Mouse (Mus musculus) spleen, adult 10 weeks (tissue): ENCODE results near the gene Adgrl1. TPM values are rescaled to one million over a fixed set of nuclear protein-coding genes. Genes with fewer than 3 reads are reported as not detected.

ENCODE experiments used
- polyA plus RNA-seq: library from polyadenylated mRNA; stranded (reverse); fragments of 350-450 nt; fragmentation: Illumina TruSeq; extraction: RNeasy Lipid Tissue Mini Kit (QIAGEN cat#74804); gene quantifications from one replicate; pipeline ENCODE4 v1.2.3, GENCODE M21; 2015; ENCODE audit warnings: low replicate concordance; ENCODE audit not compliant: insufficient read depth

Adgrl1 gene
- 7.0 TPM for polyA plus RNA-seq

DNA sequence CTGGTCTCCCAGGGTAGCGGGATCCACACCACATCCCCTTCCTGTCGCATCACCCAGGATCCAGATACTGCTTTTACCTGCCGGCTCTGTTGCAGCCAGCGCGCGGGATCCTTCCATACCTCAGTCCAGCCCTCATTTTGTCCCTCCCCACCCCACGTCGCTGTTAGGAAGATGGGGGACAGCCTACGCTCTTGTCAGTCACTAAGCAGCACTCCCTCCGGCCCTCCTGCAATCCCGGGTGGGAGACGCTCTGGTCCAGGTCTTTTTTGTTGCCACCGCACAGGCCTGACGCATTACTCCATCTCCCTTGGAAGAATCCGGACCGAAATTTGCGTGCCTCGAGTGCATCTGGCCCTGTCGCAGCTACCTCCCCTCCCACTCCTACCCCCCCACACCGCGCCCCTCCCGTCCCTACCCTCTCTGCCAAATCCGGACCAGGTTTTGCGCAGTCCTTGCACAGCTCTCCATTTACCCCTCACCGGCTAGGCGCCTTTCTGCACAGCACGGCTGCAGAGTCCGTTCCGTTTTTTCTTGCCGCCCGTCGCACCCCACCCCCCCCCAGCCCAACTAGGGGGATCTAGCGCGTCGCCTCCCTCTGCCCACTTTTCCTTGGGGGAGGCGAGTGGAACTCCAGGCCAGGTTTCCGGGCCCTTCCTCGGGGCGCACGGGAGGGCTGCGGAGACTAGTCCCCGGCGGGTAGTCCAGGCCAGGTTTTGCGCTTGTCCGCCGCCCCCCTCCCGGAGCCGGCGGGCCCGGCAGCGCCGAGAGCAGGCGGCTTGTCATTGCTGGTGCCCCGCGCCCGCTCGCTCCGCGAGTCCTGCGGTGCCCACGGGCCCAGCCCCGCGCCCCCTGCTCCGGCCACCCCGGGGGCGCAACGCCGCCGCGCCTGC lies at the start of gene Adgrl1:
TSS of gene Adgrl1 (plus strand) at position 743 of the 890 bp plus-strand sequence.

DNA sequence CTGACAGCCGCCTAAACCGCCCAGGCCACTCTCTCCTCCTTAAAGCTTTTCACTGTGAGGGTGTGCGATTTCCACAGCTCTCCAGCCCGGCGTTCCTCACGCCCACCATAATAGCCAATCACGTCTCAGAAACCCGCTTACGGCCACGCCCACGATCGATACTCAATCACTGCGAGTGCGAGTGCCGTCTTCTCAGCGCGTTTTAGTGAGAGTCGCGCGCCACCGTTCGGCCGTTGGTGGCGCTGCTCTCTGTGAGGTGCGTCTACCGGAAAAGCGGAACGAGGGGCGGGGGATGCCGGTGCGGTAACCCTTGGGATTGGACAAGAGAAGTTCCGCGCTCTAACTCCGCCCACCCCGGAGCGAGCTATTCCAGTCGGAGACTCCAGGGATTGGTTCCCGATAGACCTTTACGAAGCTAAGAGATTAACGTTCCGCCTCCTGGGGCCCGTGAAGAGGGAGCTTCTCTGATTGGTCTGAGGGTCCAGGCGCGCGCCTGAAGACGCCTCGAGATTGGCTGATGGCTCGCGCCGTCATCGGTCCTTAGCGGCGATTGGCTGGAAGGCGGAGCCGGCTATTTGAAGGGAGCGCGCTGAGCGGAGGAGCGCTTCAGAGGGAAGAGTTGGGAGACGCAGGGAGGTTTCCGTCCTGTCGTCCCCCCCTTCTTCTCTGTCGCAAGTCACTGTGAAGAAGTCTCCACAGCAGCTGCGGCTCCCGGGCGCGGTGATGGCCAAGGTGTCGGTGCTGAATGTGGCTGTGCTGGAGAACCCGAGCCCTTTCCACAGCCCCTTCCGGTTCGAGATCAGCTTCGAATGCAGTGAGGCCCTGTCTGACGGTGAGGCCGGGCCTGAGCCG lies 55.4 kb downstream of the Adgrl1 start, which contains the start of the genes Gm10644 and Asf1b:
TSS of gene Gm10644 (minus strand) at position 100 of the 852 bp plus-strand sequence.
TSS of gene Asf1b (plus strand) at position 402 of the 852 bp plus-strand sequence.

DNA sequence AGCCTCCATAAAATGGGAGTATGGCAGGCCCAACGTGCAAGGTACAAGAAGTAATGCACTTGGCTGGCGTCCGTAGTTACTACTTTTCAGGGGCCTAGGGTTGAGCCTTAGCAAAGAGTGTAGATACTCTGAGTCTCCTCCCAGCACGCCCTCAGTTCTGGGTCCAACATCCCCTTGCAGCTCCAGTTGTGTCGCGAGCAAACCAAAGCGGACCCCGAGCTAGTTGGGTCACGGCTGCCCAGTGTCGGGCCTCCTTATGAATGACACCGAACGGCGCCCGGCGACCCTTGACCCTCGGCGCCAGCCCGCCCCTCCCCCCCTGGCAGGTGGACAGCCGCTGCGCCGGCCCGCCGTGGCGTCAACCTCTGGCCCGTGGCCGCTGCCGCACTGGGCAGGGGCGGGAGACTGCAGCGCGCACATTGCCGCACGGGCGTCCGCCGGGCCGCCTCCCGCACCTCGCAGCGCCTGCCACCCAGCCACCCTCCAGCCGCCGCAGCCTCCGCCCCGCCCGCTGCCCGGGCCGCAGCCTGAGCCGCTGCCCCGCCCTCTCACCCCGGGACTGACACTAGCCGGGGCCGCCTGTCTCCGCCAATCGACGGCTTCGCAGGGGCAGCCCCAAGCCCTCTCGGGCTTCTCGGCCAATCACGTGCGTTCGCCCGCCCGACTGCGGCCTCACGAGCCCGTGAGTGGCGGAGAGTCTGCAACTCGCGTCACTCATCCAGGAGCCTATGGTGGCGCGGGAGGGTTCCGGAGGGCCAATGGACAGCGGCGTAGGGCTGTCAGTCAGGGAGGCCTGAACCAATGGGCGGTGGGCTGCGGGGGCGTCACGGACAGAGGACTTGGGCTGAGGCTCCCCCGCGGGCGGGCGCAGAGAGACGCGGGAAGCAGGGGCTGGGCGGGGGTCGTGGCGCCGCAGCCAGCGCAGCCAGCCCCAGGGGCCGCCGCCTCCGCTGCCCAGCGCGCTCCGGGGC lies 72.5 kb downstream of the Adgrl1 start, which contains the start of gene Prkaca:
TSS of gene Prkaca (plus strand) at position 844 of the 971 bp plus-strand sequence.

Other genes with a start within 250 kb of the Adgrl1 start
- 4.3 TPM for gene Gipc1, start 247.4 kb upstream of the Adgrl1 start, polyA plus RNA-seq
- 0.90 TPM for gene Ptger1, start 233.4 kb upstream of the Adgrl1 start, polyA plus RNA-seq
- gene Pkn1, start 200.9 kb upstream of the Adgrl1 start, polyA plus RNA-seq, result 105 TPM
- gene Ddx39, start 184.9 kb upstream of the Adgrl1 start, polyA plus RNA-seq, result 70.5 TPM
- 248 TPM for gene Adgre5, start 158.8 kb upstream of the Adgrl1 start, polyA plus RNA-seq
- 1.3 TPM for gene Gm10644, start 55.1 kb downstream of the Adgrl1 start, polyA plus RNA-seq
- gene Asf1b, start 55.4 kb downstream of the Adgrl1 start, polyA plus RNA-seq, result 20.3 TPM
- 31.7 TPM for gene Prkaca, start 72.9 kb downstream of the Adgrl1 start, polyA plus RNA-seq
- gene Samd1, start 97.6 kb downstream of the Adgrl1 start, polyA plus RNA-seq, result 27.6 TPM
- gene 1700067K01Rik, start 101.4 kb downstream of the Adgrl1 start, polyA plus RNA-seq, result 0.57 TPM
- not detected for gene 2210011C24Rik, start 112.1 kb downstream of the Adgrl1 start, polyA plus RNA-seq
- 0.30 TPM for gene Palm3, start 121.4 kb downstream of the Adgrl1 start, polyA plus RNA-seq
- 60.8 TPM for gene Il27ra, start 142.5 kb downstream of the Adgrl1 start, polyA plus RNA-seq
- gene Rln3, start 144.9 kb downstream of the Adgrl1 start, polyA plus RNA-seq, result not detected
- 2.0 TPM for gene Gm10643, start 165.0 kb downstream of the Adgrl1 start, polyA plus RNA-seq
- 10.4 TPM for gene Rfx1, start 166.7 kb downstream of the Adgrl1 start, polyA plus RNA-seq
- gene Dcaf15, start 204.7 kb downstream of the Adgrl1 start, polyA plus RNA-seq, result 17.1 TPM
- 4.2 TPM for gene Podnl1, start 225.9 kb downstream of the Adgrl1 start, polyA plus RNA-seq
- 5.1 TPM for gene Cc2d1a, start 247.8 kb downstream of the Adgrl1 start, polyA plus RNA-seq
- 0.68 TPM for gene 4930432K21Rik, start 247.9 kb downstream of the Adgrl1 start, polyA plus RNA-seq